Mouse (Mus musculus) adrenal gland, adult 8-10 months (tissue): ENCODE data around the gene Lif. TPM values are rescaled to one million over a fixed set of nuclear protein-coding genes. Genes with fewer than 3 reads are reported as not detected.
A peak's percentile ranks its signal among the peaks of the same experiment; 100 is the strongest.

Experiments used
- DNase-seq: peaks from one replicate; pipeline ENCODE4 v3.0.0; 2022
- total RNA-seq, 4 experiments: library from RNA; stranded (reverse); gene quantifications; 2 replicates each; pipeline ENCODE4 v1.2.4; 2022

Gene Lif
- total RNA-seq, 4 experiments from 2014 or later, result 0.15 to 1.0 (median 0.34) TPM; not detected in 1

GRCm38 (mm10) chr11:4231435-4231834, 25.9 kb upstream of the Lif start:
- DNase-seq, result no peak

GRCm38 (mm10) chr11:4232644-4233043, 24.7 kb upstream of the Lif start:
- no peak for DNase-seq

- DNase-seq, result no peak
Measured at GRCm38 (mm10) chr11:4235052-4235655, 22.2 kb upstream of the Lif start.

GRCm38 (mm10) chr11:4235665-4236545, 21.5 kb upstream of the Lif start, which contains the start of gene Osm:
Osm (plus strand) TSS chr11:4236420.
- DNase-seq, result no peak

- no peak for DNase-seq
Measured at GRCm38 (mm10) chr11:4236546-4237067, 20.8 kb upstream of the Lif start.

- no peak for DNase-seq
Measured at GRCm38 (mm10) chr11:4237389-4237912, 19.9 kb upstream of the Lif start.

- no peak for DNase-seq
Measured at GRCm38 (mm10) chr11:4238167-4238566, 19.2 kb upstream of the Lif start.

- no peak for DNase-seq
Measured at GRCm38 (mm10) chr11:4239691-4240090, 17.7 kb upstream of the Lif start.

- no peak for DNase-seq
Measured at GRCm38 (mm10) chr11:4240151-4240550, 17.2 kb upstream of the Lif start.

- DNase-seq, result no peak
Measured at GRCm38 (mm10) chr11:4241180-4241579, 16.2 kb upstream of the Lif start.

- no peak for DNase-seq
Measured at GRCm38 (mm10) chr11:4246126-4246525, 11.2 kb upstream of the Lif start.

- DNase-seq, result no peak
Measured at GRCm38 (mm10) chr11:4246623-4247022, 10.7 kb upstream of the Lif start.

- no peak for DNase-seq
Measured at GRCm38 (mm10) chr11:4247201-4247959, 10.0 kb upstream of the Lif start.

- DNase-seq, result no peak
Measured at GRCm38 (mm10) chr11:4249151-4249550, 8.2 kb upstream of the Lif start.

GRCm38 (mm10) chr11:4250290-4250689, 7.1 kb upstream of the Lif start:
- DNase-seq, result no peak

- DNase-seq, result no peak
Measured at GRCm38 (mm10) chr11:4251376-4251775, 6.0 kb upstream of the Lif start.

GRCm38 (mm10) chr11:4252886-4253285, 4.5 kb upstream of the Lif start:
- no peak for DNase-seq

- DNase-seq, result no peak
Measured at GRCm38 (mm10) chr11:4257756-4258155, 399 bp downstream of the Lif start.

- peak; percentile 56 for DNase-seq
Measured at GRCm38 (mm10) chr11:4258657-4259082, 1.3 kb downstream of the Lif start.

GRCm38 (mm10) chr11:4260463-4261187, 3.3 kb downstream of the Lif start:
- no peak for DNase-seq

- no peak for DNase-seq
Measured at GRCm38 (mm10) chr11:4261188-4261494, 3.8 kb downstream of the Lif start.

- no peak for DNase-seq
Measured at GRCm38 (mm10) chr11:4261969-4262368, 4.6 kb downstream of the Lif start.
